Mouse (Mus musculus): ENCODE measurements around the gene Ldha. TPM values are rescaled to one million over a fixed set of nuclear protein-coding genes. Genes with fewer than 3 reads are reported as not detected.
"Not testable (repeated sequence)": the region's sequence is repeated elsewhere in the genome, so short reads cannot be mapped to it uniquely, and the experiment has no call there.

The Ldha gene
- total RNA-seq (2021), result 100 to 1,000 TPM; 342 to 356 TPM
- long read RNA-seq, experiment 1, transcript Ldha-202 (8 exons, 1,588 nt), result major isoform, 623 of 656 reads
- long read RNA-seq, experiment 1, partial matches to known transcripts, result 23 of 656 reads
- long read RNA-seq, experiment 1, other reads (novel, unspliced or antisense), result 9 of 656 reads
- long read RNA-seq, experiment 2, transcript Ldha-202 (8 exons, 1,588 nt), result major isoform, 348 of 374 reads
- long read RNA-seq, experiment 2, partial matches to known transcripts, result 19 of 374 reads
- long read RNA-seq, experiment 2, other reads (novel, unspliced or antisense), result 7 of 374 reads

- intact Hi-C loops (cut with DNase I), result no loop called here
- Histone ChIP-seq H3K4me3 (no peak within 1 kb of the TSS), H3K27ac (no peak within 1 kb of the TSS)
- TF ChIP-seq CTCF (IDR thresholded peaks at IDR 0.05), result no peak
- no peak for DNase-seq (ENCODE audit: extremely low spot score in 1 of 2, low spot score in 2 of 2)
Observed at GRCm38 (mm10) chr7:46840787-46841525, at the start of gene Ldha. Gene Ldha, plus strand, starts transcription at chr7:46841475.

GRCm38 (mm10) chr7:46793871-46794270, 47.4 kb upstream of the Ldha start:
- H3K4me3 ChIP-seq, result no peak overlapping the region
- intact Hi-C loops (cut with DNase I), result no loop called here
- DNase-seq (ENCODE audit: extremely low spot score in 1 of 2, low spot score in 2 of 2), result no peak
- no peak overlapping the region for H3K27ac ChIP-seq
- no peak for TF ChIP-seq CTCF (IDR thresholded peaks at IDR 0.05)

GRCm38 (mm10) chr7:46795287-46796205, 45.7 kb upstream of the Ldha start, which contains the start of the genes Hps5 and Gtf2h1:
Gene Hps5, minus strand, starts transcription at chr7:46796064.
Gene Gtf2h1, plus strand, starts transcription at chr7:46796103.
- peak; percentile 97 to 98 for DNase-seq (ENCODE audit: extremely low spot score in 1 of 2, low spot score in 2 of 2)
- peak within 1 kb of the TSS; percentile 92 for H3K4me3 ChIP-seq
- intact Hi-C loops (cut with DNase I), result loop anchor here (5.0 kb wide), 2 partner anchors 52 to 212 kb away; partner anchors contain the start of gene Spty2d1
- H3K27ac ChIP-seq, result peak within 1 kb of the TSS; percentile 99
- no peak; the same call in 1 of the 2 replicates for TF ChIP-seq CTCF (IDR thresholded peaks at IDR 0.05)

GRCm38 (mm10) chr7:46796206-46796679, 45.0 kb upstream of the Ldha start:
- peak overlapping the region; percentile 99 for H3K27ac ChIP-seq
- intact Hi-C loops (cut with DNase I), result loop anchor here (5.0 kb wide), 2 partner anchors 51 to 211 kb away; partner anchors contain the start of gene Spty2d1
- peak overlapping the region; percentile 92 for H3K4me3 ChIP-seq
- DNase-seq (ENCODE audit: extremely low spot score in 1 of 2, low spot score in 2 of 2), result no peak
- no peak for TF ChIP-seq CTCF (IDR thresholded peaks at IDR 0.05)

- no peak for TF ChIP-seq CTCF (IDR thresholded peaks at IDR 0.05)
- DNase-seq (ENCODE audit: extremely low spot score in 1 of 2, low spot score in 2 of 2), result no peak
- Histone ChIP-seq H3K27ac (no peak overlapping the region), H3K4me3 (peak overlapping the region; percentile 92)
- intact Hi-C loops (cut with DNase I), result loop anchor here (5.0 kb wide), 2 partner anchors 51 to 211 kb away; partner anchors contain the start of gene Spty2d1
Observed at GRCm38 (mm10) chr7:46796779-46797178, 44.5 kb upstream of the Ldha start.

GRCm38 (mm10) chr7:46810325-46810724, 30.9 kb upstream of the Ldha start:
- TF ChIP-seq CTCF (IDR thresholded peaks at IDR 0.05), result no peak
- DNase-seq (ENCODE audit: extremely low spot score in 1 of 2, low spot score in 2 of 2), result no peak
- no peak overlapping the region for H3K4me3 ChIP-seq
- no peak overlapping the region for H3K27ac ChIP-seq
- intact Hi-C loops (cut with DNase I), result no loop called here

GRCm38 (mm10) chr7:46814012-46814411, 27.3 kb upstream of the Ldha start:
- Histone ChIP-seq H3K4me3 (no peak overlapping the region), H3K27ac (no peak overlapping the region)
- intact Hi-C loops (cut with DNase I), result no loop called here
- no peak for TF ChIP-seq CTCF (IDR thresholded peaks at IDR 0.05)
- DNase-seq (ENCODE audit: extremely low spot score in 1 of 2, low spot score in 2 of 2), result no peak

- H3K4me3 ChIP-seq; DNase-seq (ENCODE audit: extremely low spot score in 1 of 2, low spot score in 2 of 2); intact Hi-C loops (cut with DNase I); H3K27ac ChIP-seq: not testable (repeated sequence)
Observed at GRCm38 (mm10) chr7:46820876-46821632, 20.2 kb upstream of the Ldha start.

- TF ChIP-seq CTCF (IDR thresholded peaks at IDR 0.05), result no peak
- no peak for DNase-seq (ENCODE audit: extremely low spot score in 1 of 2, low spot score in 2 of 2)
- no peak overlapping the region for H3K4me3 ChIP-seq
- intact Hi-C loops (cut with DNase I), result no loop called here
- no peak overlapping the region for H3K27ac ChIP-seq
Observed at GRCm38 (mm10) chr7:46827046-46827802, 14.1 kb upstream of the Ldha start.

- DNase-seq (ENCODE audit: extremely low spot score in 1 of 2, low spot score in 2 of 2), result no peak
- Histone ChIP-seq H3K27ac (no peak overlapping the region), H3K4me3 (no peak overlapping the region)
- no peak for TF ChIP-seq CTCF (IDR thresholded peaks at IDR 0.05)
- intact Hi-C loops (cut with DNase I), result no loop called here
Observed at GRCm38 (mm10) chr7:46827803-46828184, 13.5 kb upstream of the Ldha start.

Measured in left cerebral cortex, adult 2 months (tissue).